Mouse (Mus musculus): ENCODE results near the gene Selenon. TPM values are rescaled to one million over a fixed set of nuclear protein-coding genes. Genes with fewer than 3 reads are reported as not detected.

Gene Selenon
- polyA plus RNA-seq, 1 experiment from 2014 or later = 11.2 TPM

GRCm38 (mm10) chr4:134590227-134590926 lies 38.4 kb upstream of the Selenon start:
- Histone ChIP-seq H3K27ac (ENCODE audit: low read depth, low read length) (no peak overlapping the region), H3K4me3 (ENCODE audit: low read depth, low read length) (no peak overlapping the region), H3K9me3 (ENCODE audit: control insufficient read depth, low read length) (no peaks in the 10 kb centered on the region), H3K36me3 (ENCODE audit: control insufficient read depth, insufficient read depth, low read length) (no peaks in the 10 kb centered on the region), H3K27me3 (ENCODE audit: control insufficient read depth, insufficient read depth, low read length) (no peaks in the 10 kb centered on the region), H3K4me2 (ENCODE audit: low read depth, low read length) (no peak overlapping the region), H3K9ac (replicated peaks; ENCODE audit: low read depth, low read length) (no peak overlapping the region), H3K4me1 (ENCODE audit: control insufficient read depth, insufficient read depth, low read length) (peaks cover 21% of the 10 kb centered on the region)
- WGBS = 84% methylated on average over 10 of the region's 10 CpGs
- ATAC-seq (ENCODE audit: low read depth) = no peak

- H3K9ac ChIP-seq (replicated peaks; ENCODE audit: low read depth, low read length) = no peak overlapping the region
- no peak for ATAC-seq (ENCODE audit: low read depth)
- peaks cover 21% of the 10 kb centered on the region for H3K4me1 ChIP-seq (ENCODE audit: control insufficient read depth, insufficient read depth, low read length)
- H3K27me3 ChIP-seq (ENCODE audit: control insufficient read depth, insufficient read depth, low read length) = no peaks in the 10 kb centered on the region
- no peaks in the 10 kb centered on the region for H3K9me3 ChIP-seq (ENCODE audit: control insufficient read depth, low read length)
- no peak overlapping the region for H3K4me2 ChIP-seq (ENCODE audit: low read depth, low read length)
- 79% methylated on average over 9 of the region's 9 CpGs for WGBS
- no peak overlapping the region for H3K27ac ChIP-seq (ENCODE audit: low read depth, low read length)
- H3K4me3 ChIP-seq (ENCODE audit: low read depth, low read length) = no peak overlapping the region
- no peaks in the 10 kb centered on the region for H3K36me3 ChIP-seq (ENCODE audit: control insufficient read depth, insufficient read depth, low read length)
Observed at GRCm38 (mm10) chr4:134589786-134590185, 37.8 kb upstream of the Selenon start.

GRCm38 (mm10) chr4:134588951-134589350 lies 37.0 kb upstream of the Selenon start:
- H3K27me3 ChIP-seq (ENCODE audit: control insufficient read depth, insufficient read depth, low read length) = no peaks in the 10 kb centered on the region
- peaks cover 21% of the 10 kb centered on the region for H3K4me1 ChIP-seq (ENCODE audit: control insufficient read depth, insufficient read depth, low read length)
- H3K4me2 ChIP-seq (ENCODE audit: low read depth, low read length) = no peak overlapping the region
- no peaks in the 10 kb centered on the region for H3K9me3 ChIP-seq (ENCODE audit: control insufficient read depth, low read length)
- H3K9ac ChIP-seq (replicated peaks; ENCODE audit: low read depth, low read length) = no peak overlapping the region
- H3K27ac ChIP-seq (ENCODE audit: low read depth, low read length) = no peak overlapping the region
- WGBS = 83% methylated on average over 5 of the region's 5 CpGs
- ATAC-seq (ENCODE audit: low read depth) = no peak
- no peak overlapping the region for H3K4me3 ChIP-seq (ENCODE audit: low read depth, low read length)
- no peaks in the 10 kb centered on the region for H3K36me3 ChIP-seq (ENCODE audit: control insufficient read depth, insufficient read depth, low read length)

- 90% methylated on average over 9 of the region's 9 CpGs for WGBS
- no peak overlapping the region for H3K4me3 ChIP-seq (ENCODE audit: low read depth, low read length)
Observed at GRCm38 (mm10) chr4:134588287-134588686, 36.3 kb upstream of the Selenon start.

GRCm38 (mm10) chr4:134587636-134588197 lies 35.8 kb upstream of the Selenon start:
- Histone ChIP-seq H3K4me3 (ENCODE audit: low read depth, low read length) (no peak overlapping the region), H3K9ac (replicated peaks; ENCODE audit: low read depth, low read length) (no peak overlapping the region), H3K4me1 (ENCODE audit: control insufficient read depth, insufficient read depth, low read length) (peaks cover 18% of the 10 kb centered on the region), H3K36me3 (ENCODE audit: control insufficient read depth, insufficient read depth, low read length) (no peaks in the 10 kb centered on the region), H3K27me3 (ENCODE audit: control insufficient read depth, insufficient read depth, low read length) (no peaks in the 10 kb centered on the region), H3K9me3 (ENCODE audit: control insufficient read depth, low read length) (no peaks in the 10 kb centered on the region), H3K27ac (ENCODE audit: low read depth, low read length) (no peak overlapping the region), H3K4me2 (ENCODE audit: low read depth, low read length) (no peak overlapping the region)
- WGBS = 50% methylated on average over 11 of the region's 11 CpGs
- ATAC-seq (ENCODE audit: low read depth) = no peak

More at GRCm38 (mm10) chr4:134588287-134588686, 36.3 kb upstream of the Selenon start:
- Histone ChIP-seq H3K27me3 (ENCODE audit: control insufficient read depth, insufficient read depth, low read length) (no peaks in the 10 kb centered on the region), H3K4me2 (ENCODE audit: low read depth, low read length) (no peak overlapping the region), H3K27ac (ENCODE audit: low read depth, low read length) (no peak overlapping the region), H3K9ac (replicated peaks; ENCODE audit: low read depth, low read length) (no peak overlapping the region), H3K4me1 (ENCODE audit: control insufficient read depth, insufficient read depth, low read length) (peaks cover 21% of the 10 kb centered on the region), H3K36me3 (ENCODE audit: control insufficient read depth, insufficient read depth, low read length) (no peaks in the 10 kb centered on the region), H3K9me3 (ENCODE audit: control insufficient read depth, low read length) (no peaks in the 10 kb centered on the region)
- no peak for ATAC-seq (ENCODE audit: low read depth)

GRCm38 (mm10) chr4:134586631-134587030 lies 34.7 kb upstream of the Selenon start:
- no peaks in the 10 kb centered on the region for H3K9me3 ChIP-seq (ENCODE audit: control insufficient read depth, low read length)
- no peaks in the 10 kb centered on the region for H3K27me3 ChIP-seq (ENCODE audit: control insufficient read depth, insufficient read depth, low read length)
- WGBS = 92% methylated on average over 1 of the region's 1 CpGs
- no peak overlapping the region for H3K9ac ChIP-seq (replicated peaks; ENCODE audit: low read depth, low read length)
- H3K36me3 ChIP-seq (ENCODE audit: control insufficient read depth, insufficient read depth, low read length) = no peaks in the 10 kb centered on the region
- peaks cover 9% of the 10 kb centered on the region for H3K4me1 ChIP-seq (ENCODE audit: control insufficient read depth, insufficient read depth, low read length)
- no peak overlapping the region for H3K27ac ChIP-seq (ENCODE audit: low read depth, low read length)
- no peak overlapping the region for H3K4me3 ChIP-seq (ENCODE audit: low read depth, low read length)
- H3K4me2 ChIP-seq (ENCODE audit: low read depth, low read length) = no peak overlapping the region
- no peak for ATAC-seq (ENCODE audit: low read depth)

GRCm38 (mm10) chr4:134586126-134586525 lies 34.2 kb upstream of the Selenon start:
- Histone ChIP-seq H3K4me2 (ENCODE audit: low read depth, low read length) (no peak overlapping the region), H3K27me3 (ENCODE audit: control insufficient read depth, insufficient read depth, low read length) (no peaks in the 10 kb centered on the region), H3K9me3 (ENCODE audit: control insufficient read depth, low read length) (no peaks in the 10 kb centered on the region), H3K27ac (ENCODE audit: low read depth, low read length) (no peak overlapping the region), H3K9ac (replicated peaks; ENCODE audit: low read depth, low read length) (no peak overlapping the region), H3K36me3 (ENCODE audit: control insufficient read depth, insufficient read depth, low read length) (no peaks in the 10 kb centered on the region), H3K4me1 (ENCODE audit: control insufficient read depth, insufficient read depth, low read length) (0 out of 2 replicates have a peak, but pooled peaks cover 4% of the 10 kb centered on the region), H3K4me3 (ENCODE audit: low read depth, low read length) (no peak overlapping the region)
- 77% methylated on average over 7 of the region's 7 CpGs for WGBS
- no peak for ATAC-seq (ENCODE audit: low read depth)

GRCm38 (mm10) chr4:134583513-134583912 lies 31.5 kb upstream of the Selenon start:
- no peak for ATAC-seq (ENCODE audit: low read depth)
- no peaks in the 10 kb centered on the region for H3K9me3 ChIP-seq (ENCODE audit: control insufficient read depth, low read length)
- peaks cover 14% of the 10 kb centered on the region for H3K4me1 ChIP-seq (ENCODE audit: control insufficient read depth, insufficient read depth, low read length)
- H3K4me2 ChIP-seq (ENCODE audit: low read depth, low read length) = no peak overlapping the region
- WGBS = 71% methylated on average over 3 of the region's 3 CpGs
- H3K9ac ChIP-seq (replicated peaks; ENCODE audit: low read depth, low read length) = no peak overlapping the region
- H3K36me3 ChIP-seq (ENCODE audit: control insufficient read depth, insufficient read depth, low read length) = no peaks in the 10 kb centered on the region
- H3K27ac ChIP-seq (ENCODE audit: low read depth, low read length) = no peak overlapping the region
- no peaks in the 10 kb centered on the region for H3K27me3 ChIP-seq (ENCODE audit: control insufficient read depth, insufficient read depth, low read length)
- no peak overlapping the region for H3K4me3 ChIP-seq (ENCODE audit: low read depth, low read length)

- no peaks in the 10 kb centered on the region for H3K27me3 ChIP-seq (ENCODE audit: control insufficient read depth, insufficient read depth, low read length)
- H3K9me3 ChIP-seq (ENCODE audit: control insufficient read depth, low read length) = no peaks in the 10 kb centered on the region
- H3K4me3 ChIP-seq (ENCODE audit: low read depth, low read length) = no peak overlapping the region
- no peak overlapping the region for H3K27ac ChIP-seq (ENCODE audit: low read depth, low read length)
- ATAC-seq (ENCODE audit: low read depth) = no peak
- H3K36me3 ChIP-seq (ENCODE audit: control insufficient read depth, insufficient read depth, low read length) = no peaks in the 10 kb centered on the region
- WGBS = 49% methylated on average over 8 of the region's 8 CpGs
- H3K4me2 ChIP-seq (ENCODE audit: low read depth, low read length) = no peak overlapping the region
- no peak overlapping the region for H3K9ac ChIP-seq (replicated peaks; ENCODE audit: low read depth, low read length)
- peaks cover 9% of the 10 kb centered on the region for H3K4me1 ChIP-seq (ENCODE audit: control insufficient read depth, insufficient read depth, low read length)
Observed at GRCm38 (mm10) chr4:134581365-134581764, 29.4 kb upstream of the Selenon start.
